Mouse (Mus musculus): ENCODE data around the gene Eif4enif1.

DNA sequence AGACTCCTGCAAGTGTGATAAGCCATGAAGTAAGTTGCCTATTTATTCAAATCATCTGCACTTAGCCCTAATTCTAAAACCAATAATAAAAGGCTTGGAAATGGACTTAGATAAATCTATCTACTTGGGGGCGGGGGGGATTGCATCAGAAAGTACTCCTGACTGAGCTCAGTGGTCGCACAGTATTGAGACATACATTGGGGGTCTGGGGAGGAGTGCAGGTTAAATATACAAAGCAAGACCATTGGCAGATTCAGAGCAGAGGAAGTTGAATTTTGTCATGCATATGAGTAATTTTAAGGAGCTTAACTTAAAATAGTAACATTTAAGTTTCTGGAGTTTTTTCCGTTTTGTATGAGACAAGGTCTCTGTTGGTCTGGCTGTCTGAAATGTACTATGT, 30.1 kb downstream of the Eif4enif1 start:
- TF ChIP-seq HCFC1 (IDR thresholded peaks at IDR 0.05; ENCODE audit: low read depth, low read length) (no peak), BHLHE40 (IDR thresholded peaks at IDR 0.05; ENCODE audit: borderline replicate concordance, low read depth, low read length) (no peak), NRF1 (IDR thresholded peaks at IDR 0.05; ENCODE audit: insufficient read depth, low read depth, low read length, poor library complexity, severe bottlenecking) (no peak), POLR2A (IDR thresholded peaks at IDR 0.05; ENCODE audit: control insufficient read depth in 1 of 2, insufficient read depth in 1 of 2, low read depth in 1 of 2, low read length in 2 of 2, poor library complexity in 1 of 2) (no peak), TCF12 (IDR thresholded peaks at IDR 0.05; ENCODE audit: low read depth, low read length) (no peak), CTCF (IDR thresholded peaks at IDR 0.05 in 2 of 3, conservative IDR thresholded peaks at IDR 0.05 in 1 of 3; ENCODE audit: control insufficient read depth in 1 of 3, insufficient read depth in 1 of 3, low read depth in 2 of 3, low read length in 3 of 3, poor library complexity in 1 of 3, severe bottlenecking in 1 of 3) (no peak), POLR2AphosphoS5 (IDR thresholded peaks at IDR 0.05; ENCODE audit: borderline replicate concordance, low read depth, low read length) (no peak), EP300 (IDR thresholded peaks at IDR 0.05; ENCODE audit: low read depth in 1 of 2, low read length in 2 of 2) (no peak), MEF2A (IDR thresholded peaks at IDR 0.05; ENCODE audit: extremely low read depth, insufficient replicate concordance, low read depth, low read length, poor library complexity, severe bottlenecking) (no peak), TAL1 (IDR thresholded peaks at IDR 0.05; ENCODE audit: low read length) (no peak), USF1 (IDR thresholded peaks at IDR 0.05; ENCODE audit: low read depth, low read length) (no peak), ZNF384 (IDR thresholded peaks at IDR 0.05; ENCODE audit: low read depth, low read length) (no peak), ELF1 (IDR thresholded peaks at IDR 0.05; ENCODE audit: low read depth, low read length) (no peak)
